Mouse (Mus musculus) gastrocnemius, postnatal 25 days (tissue): ENCODE results near the gene Sgce. TPM values are rescaled to one million over a fixed set of nuclear protein-coding genes. Genes with fewer than 3 reads are reported as not detected.
"Not testable (repeated sequence)": the region's sequence is repeated elsewhere in the genome, so short reads cannot be mapped to it uniquely, and the experiment has no call there.

Experiments
- DNase-seq: peaks from one replicate; pipeline ENCODE4 v3.0.0; 2022
- long read RNA-seq, 2 experiments: library from polyadenylated mRNA; stranded (forward); transcript quantifications; one replicate each; pipeline ENCODE4 v2.0.0; 2021
- total RNA-seq, 2 experiments: library from RNA; stranded (reverse); gene quantifications; 1 replicate in 1 of 2; 2 replicates in 1 of 2; pipeline ENCODE4 v1.2.3; 2021

Sgce gene
- total RNA-seq, result 10 to 100 TPM; 10.2 to 12.1 TPM
- long read RNA-seq, experiment 1, transcript Sgce-205 (11 exons, 1,696 nt), result major isoform, 6 of 11 reads
- long read RNA-seq, experiment 1, partial matches to known transcripts, result 2 of 11 reads
- long read RNA-seq, experiment 1, other reads (novel, unspliced or antisense), result 2 of 11 reads
- long read RNA-seq, experiment 2, transcript Sgce-205 (11 exons, 1,696 nt), result major isoform, 12 of 17 reads
- long read RNA-seq, experiment 2, partial matches to known transcripts, result 1 of 17 reads
- long read RNA-seq, experiment 2, other reads (novel, unspliced or antisense), result 0 of 17 reads

GRCm38 (mm10) chr6:4746696-4747439, at the start of gene Sgce, which contains the start of gene Peg10:
Sgce (minus strand) TSS chr6:4747207.
Peg10 (plus strand) TSS chr6:4747306.
- DNase-seq, result peak; percentile 72

DNA sequence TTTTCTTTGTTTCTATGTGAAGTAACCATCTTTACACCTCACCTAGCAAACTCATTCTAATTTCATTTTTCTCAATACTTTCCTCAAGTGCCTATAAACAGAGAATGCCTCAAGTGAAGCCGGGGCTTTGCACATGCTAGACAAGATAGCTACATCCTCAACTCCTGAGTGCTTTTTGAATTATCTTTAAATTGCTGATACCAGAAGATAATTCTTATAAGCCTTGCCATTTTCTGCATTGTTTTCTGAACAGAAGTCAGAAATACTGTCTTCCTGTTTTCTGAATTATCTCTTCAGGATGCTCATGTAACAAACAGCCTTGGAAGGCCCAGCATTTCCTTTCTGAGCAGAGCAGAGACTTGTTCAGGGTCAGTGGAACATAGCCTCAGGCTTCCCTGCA, 49.3 kb upstream of the Sgce start:
- no peak for DNase-seq

DNA sequence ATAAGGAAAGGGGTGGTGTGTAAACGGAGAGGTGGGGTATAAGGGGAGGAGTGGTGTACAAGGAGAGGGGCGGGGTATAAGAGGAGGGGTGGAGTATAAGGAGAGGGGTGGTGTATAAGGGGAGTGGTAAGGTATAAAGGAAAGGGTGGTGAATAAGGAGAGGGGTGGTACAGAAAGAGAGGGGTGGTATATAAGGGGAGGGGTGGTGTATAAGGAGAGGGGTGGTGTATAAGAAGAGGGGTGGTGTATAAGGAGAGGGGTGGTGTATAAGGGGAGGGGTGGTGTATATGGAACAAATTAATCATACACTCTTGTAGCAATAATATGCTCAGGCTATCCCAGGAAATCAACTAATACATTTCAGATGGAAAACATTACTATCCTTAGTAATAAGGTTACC, 15.2 kb upstream of the Sgce start:
- DNase-seq, result no peak

DNA sequence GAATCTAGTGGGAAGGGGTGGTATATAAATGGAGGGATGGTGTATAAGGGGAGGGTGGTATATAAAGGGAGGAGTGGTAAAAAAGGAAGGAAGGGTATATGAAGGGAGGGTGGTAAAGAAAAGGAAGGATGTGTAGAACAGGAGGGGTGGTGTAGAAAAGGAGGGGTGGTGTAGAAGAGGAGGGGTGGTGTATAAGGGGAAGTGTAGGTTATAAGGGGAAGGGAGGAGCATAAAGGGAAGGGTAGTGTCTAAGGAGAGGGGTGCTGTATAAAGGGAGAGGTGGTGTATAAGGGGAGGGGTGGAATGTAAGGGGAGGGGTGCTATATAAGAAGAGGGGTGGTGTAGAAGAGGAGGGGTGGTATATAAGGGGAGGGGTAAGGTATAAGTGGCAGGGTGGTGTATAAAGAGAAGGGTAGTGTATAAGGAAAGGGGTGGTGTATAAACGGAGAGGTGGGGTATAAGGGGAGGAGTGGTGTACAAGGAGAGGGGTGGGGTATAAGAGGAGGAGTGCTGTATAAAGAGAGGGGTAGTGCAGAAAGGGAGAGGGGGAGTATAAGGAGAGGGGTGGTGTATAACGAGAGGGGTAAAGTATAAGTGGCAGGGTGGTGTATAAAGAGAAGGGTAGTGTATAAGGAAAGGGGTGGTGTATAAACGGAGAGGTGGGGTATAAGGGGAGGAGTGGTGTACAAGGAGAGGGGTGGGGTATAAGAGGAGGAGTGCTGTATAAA, 14.6 kb upstream of the Sgce start:
- DNase-seq, result not testable (repeated sequence)

- DNase-seq, result no peak
Measured at GRCm38 (mm10) chr6:4754886-4755285, 7.9 kb upstream of the Sgce start.

DNA sequence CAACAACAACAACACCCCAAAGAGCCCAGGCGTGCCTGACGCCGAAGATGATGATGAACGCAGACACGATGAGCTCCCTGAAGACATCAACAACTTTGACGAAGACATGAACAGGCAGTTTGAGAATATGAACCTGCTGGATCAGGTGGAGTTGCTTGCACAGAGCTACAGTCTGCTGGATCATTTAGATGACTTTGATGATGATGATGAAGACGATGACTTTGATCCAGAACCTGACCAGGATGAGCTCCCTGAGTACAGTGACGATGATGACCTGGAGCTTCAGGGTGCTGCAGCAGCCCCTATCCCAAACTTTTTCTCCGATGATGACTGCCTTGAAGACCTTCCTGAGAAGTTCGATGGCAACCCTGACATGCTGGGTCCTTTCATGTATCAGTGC, 7.3 kb upstream of the Sgce start:
- no peak for DNase-seq

GRCm38 (mm10) chr6:4751355-4751754, 4.3 kb upstream of the Sgce start:
- no peak for DNase-seq

- peak; percentile 95 for DNase-seq
Measured at GRCm38 (mm10) chr6:4749091-4749490, 2.1 kb upstream of the Sgce start.

- DNase-seq, result no peak
Measured at GRCm38 (mm10) chr6:4748506-4748961, 1.5 kb upstream of the Sgce start.

DNA sequence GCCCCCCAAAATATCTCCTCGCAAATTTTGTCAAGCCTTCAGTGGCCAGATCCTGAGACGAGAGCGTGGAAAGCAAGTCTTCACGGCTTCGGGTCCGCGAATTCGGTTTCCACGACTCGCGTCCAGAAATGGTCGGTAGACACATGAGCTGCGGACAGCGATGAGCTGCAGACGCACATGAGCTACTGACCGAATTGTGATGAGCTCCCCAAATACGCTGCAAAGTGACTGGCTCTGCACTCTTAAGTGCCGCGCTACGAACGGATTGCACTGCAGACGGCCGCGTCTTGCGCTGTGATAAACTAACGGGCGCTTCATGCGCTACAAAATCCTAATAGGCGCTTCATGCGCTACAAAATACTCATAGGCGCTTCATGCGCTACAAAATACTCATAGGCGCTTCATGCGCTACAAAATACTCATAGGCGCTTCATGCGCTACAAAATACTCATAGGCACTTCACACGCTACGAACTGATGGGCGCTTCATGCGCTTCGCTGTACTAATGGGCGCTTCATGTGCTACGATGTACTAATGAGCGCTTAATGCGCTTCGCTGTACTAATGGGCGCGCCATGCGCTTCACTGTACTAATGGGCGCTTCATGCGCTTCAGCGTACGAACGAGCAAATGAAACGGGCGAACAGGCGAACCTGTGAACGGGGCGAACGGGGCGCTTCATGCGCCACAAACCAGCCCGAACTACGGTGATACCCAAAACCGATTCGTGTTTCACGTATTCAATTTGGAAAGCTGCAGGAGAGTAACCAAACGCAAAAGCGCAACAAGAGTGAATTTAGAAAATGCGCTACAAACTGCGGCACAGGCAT, 884 bp upstream of the Sgce start:
- peak; percentile 37 for DNase-seq

GRCm38 (mm10) chr6:4746036-4746695, 841 bp downstream of the Sgce start:
- no peak for DNase-seq

- peak; percentile 35 for DNase-seq
Measured at GRCm38 (mm10) chr6:4740511-4740910, 6.5 kb downstream of the Sgce start.

- no peak for DNase-seq
Measured at GRCm38 (mm10) chr6:4739522-4740355, 7.3 kb downstream of the Sgce start.

DNA sequence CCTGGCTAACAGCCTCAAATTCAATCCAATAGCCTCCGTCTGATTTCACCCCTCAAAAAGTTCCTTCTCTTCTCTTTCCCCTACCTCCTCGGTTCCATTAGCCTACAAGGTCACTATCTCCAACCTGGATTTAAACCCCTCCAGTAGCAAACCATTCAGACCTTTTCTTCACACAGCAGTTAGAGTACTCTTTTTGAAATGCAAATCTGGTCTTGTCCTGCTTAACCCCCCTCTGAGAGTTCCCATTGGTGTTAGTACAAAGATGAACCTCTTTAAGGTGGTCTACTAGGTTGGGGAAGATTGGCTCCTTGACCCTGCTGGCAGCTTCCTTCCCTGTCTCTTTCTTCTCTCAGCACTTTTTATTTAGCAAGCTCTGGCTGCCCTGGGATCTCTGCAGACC, 8.3 kb downstream of the Sgce start:
- no peak for DNase-seq

DNA sequence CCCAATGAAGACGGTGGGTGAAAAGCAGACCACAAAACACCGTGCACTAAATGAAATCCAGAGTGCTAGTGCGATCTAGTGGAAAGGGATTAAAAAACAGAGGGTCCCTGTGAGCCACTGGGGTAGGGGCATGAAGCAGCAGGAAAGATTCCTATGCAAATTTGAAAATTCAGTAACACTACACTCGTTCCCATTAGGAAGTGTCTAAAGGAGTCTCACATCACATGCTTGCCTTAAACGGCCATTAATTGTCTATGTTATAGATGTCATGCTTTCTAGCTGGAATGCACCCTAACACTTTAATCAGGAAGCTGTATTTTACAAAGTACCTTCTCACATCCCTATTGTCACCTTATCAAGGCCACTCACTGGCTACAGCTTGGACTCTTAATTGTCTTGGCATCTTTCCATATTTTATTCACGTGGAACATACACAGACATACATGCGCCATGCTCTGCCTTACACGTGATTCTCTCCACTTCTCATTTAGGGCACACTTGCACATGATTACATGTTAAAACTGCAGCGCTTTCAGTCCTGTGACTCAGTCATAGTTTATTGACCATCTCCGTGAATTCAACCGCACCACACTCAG, 8.9 kb downstream of the Sgce start:
- DNase-seq, result no peak

- no peak for DNase-seq
Measured at GRCm38 (mm10) chr6:4736372-4736771, 10.6 kb downstream of the Sgce start.

DNA sequence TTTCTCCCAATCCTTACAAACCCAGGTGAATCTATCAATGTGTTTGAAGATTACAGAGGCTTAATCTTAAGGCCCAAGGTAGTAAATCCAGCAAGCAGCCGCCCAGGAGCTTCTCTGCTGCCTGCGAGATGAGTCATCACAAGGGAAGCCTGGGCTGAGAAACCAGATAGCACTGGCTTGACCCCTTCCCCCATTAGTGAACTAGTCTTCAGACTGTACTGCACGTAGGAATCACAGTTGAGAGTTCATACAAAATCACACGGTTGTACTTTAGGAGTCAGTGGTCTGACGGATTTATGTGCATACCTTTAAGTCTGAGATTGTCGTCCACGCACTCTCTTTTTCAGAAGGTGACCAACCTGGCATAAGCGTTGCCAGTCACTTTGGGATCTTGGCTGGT, 13.8 kb downstream of the Sgce start:
- no peak for DNase-seq

- DNase-seq, result no peak
Measured at GRCm38 (mm10) chr6:4731675-4732074, 15.3 kb downstream of the Sgce start.

- DNase-seq, result no peak
Measured at GRCm38 (mm10) chr6:4728305-4728704, 18.7 kb downstream of the Sgce start.
